Mouse (Mus musculus) urinary bladder, postnatal 25 days (tissue): Measurements from ENCODE around the gene Parvb.

Experiments used
- DNase-seq: peaks from one replicate; pipeline ENCODE4 v3.0.0; 2022; ENCODE audit warnings: low spot score

Parvb gene

DNA sequence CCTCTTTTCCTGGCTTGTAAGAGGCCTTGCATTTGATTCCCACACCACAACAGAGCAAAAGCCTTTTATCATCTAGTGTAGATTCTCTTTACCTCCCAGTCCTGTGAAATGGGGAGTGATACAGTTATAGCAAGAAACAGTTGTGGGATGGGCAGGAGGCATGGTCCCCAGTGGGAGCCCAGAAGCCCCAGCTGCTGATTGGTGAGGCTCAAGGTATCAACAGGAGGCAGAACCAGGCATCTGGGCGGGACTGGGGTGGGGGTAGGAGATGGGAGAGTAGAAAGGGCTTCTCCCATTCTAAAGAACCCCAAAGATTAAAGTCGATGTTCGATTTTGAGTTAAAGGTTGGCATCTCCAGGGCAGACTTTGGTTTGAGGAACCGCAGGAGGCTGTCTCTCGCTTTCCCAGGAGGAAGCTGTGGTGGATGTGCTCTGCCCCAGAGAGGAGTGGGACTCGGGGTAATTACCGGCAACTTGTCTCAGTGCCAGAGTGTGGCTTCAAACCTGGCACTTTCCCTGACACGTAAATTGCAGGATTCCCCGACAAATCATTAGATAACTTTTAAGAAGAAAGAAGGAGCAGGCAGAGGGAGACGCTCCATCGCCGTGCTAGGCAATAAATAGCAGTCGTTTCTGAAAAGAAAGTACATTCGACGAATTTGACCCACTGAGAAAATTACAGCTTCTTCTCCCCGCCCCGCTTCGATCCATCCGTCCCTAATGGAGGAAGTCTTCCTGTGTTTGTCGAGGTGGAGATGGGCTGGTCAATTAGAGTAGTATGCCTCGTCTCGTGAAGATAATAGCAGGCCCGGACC, 13.7 kb upstream of the Parvb start:
- no peak for DNase-seq

DNA sequence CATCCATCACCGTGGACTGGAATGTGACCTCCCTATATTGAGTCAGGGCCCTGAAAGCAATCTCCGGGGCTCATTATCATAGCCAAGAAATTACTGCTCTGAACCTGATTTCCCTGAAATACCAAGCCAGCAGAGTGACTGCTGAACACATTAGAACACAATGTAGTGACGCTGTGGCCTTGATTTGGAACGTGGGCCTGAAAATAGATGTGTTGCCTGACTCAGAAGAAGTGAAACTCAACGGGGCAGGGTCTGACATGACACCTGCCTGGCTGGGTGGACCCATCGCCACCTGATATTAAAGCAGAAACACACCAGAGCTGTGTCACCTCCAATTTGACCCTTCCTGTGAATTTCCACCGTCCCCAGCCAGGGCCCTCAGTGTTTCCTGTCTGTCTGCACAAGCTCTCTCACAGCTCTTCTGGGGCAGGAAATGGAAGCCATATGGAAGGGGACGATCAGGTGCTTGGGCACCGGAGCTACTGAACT, 13.0 kb upstream of the Parvb start:
- DNase-seq: no peak

DNA sequence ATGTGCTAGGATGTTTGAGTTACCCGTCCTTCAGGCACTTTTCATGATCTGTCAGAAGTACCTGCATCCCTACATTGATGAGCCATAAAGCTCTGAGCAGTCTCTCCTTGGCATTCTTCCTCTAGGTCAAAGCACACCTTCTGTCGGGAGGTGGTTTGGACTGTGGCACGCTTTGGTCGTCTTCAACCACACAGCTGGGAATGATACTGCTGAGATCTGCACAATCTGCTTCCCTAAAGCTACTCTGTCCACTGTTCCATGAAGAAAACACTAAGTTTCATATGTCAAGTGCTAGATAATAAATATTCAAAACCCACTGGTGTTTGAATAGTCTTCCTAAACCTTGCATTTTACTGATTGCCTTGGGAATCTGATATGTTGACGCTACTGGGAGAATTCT, 10.3 kb upstream of the Parvb start:
- no peak for DNase-seq

DNA sequence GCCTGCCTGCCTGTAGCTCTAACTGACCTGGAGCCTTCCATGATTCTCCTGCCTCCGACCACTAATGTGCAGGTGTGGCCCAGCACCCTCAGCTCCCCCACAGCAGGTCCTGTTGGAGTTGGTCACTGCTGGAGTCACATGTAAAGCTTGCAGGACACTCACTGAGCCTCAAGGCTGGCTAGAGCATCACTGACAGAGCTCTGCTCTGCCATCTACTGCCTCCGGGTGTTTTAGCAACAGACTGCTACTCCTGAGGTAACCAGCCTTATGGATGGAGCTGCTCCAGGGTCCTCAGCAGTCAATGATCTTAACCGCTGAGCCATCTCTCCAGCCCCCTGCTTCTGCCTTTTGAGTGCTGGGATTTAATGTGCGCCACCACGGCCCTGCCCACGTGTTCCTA, 8.4 kb upstream of the Parvb start:
- no peak for DNase-seq

DNA sequence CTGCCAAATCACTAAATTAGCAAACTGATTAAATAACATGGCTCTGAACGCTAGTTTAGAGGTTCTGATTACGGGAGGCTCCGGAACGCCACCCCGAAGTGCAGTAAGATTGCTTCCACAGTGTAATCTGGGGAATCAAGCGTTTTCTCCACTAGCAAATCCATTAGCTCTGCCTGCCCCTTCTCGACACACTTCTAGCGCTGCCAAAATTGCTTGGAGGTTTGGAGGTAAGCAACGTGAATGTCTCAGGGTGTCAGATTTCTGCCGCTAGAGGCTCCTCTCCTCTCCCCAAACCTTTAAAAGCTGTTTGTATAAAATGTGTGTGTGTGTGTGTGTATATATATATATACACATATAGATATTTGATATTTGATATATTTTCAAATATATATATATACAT, 7.1 kb upstream of the Parvb start:
- DNase-seq: no peak

DNA sequence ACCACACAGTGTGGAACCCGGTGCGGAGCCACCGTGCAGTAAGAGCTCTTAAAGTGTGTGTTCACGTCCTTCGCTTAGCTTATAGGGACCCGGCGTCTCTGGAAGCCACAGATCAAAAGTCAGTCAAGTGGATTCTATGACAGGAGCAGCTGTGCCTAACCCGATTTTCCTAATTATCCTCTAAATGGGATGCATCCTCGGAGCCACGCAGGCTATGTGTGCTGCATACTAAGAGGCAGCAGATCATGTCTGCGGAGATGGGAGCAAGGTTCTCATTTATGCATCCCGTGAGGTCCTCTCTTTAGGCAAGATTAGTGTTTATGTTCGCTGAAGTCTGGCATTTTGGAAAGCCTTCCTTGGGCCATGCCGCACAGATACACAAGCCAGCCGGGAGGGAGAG, 4.9 kb upstream of the Parvb start:
- DNase-seq: no peak

DNA sequence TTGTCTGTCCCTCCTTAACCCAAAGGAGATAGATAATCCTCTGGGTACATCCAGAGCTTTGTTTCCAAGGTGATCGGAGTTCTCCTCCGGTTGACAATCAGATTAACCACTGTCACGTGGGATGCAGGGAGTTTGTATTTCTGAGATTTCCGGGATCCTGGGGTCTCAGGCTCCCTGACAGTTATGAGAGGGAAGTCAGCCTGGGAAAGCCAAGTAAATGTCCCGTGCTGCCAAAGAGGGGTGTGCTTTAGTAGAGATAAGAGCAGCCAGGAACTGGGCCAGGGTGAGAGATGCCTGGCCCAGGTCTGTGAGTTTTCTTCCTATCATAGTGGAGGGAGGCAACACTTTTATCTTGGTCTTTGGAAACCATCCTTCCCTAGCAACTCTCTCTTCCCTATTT, 1.2 kb upstream of the Parvb start:
- DNase-seq: no peak

DNA sequence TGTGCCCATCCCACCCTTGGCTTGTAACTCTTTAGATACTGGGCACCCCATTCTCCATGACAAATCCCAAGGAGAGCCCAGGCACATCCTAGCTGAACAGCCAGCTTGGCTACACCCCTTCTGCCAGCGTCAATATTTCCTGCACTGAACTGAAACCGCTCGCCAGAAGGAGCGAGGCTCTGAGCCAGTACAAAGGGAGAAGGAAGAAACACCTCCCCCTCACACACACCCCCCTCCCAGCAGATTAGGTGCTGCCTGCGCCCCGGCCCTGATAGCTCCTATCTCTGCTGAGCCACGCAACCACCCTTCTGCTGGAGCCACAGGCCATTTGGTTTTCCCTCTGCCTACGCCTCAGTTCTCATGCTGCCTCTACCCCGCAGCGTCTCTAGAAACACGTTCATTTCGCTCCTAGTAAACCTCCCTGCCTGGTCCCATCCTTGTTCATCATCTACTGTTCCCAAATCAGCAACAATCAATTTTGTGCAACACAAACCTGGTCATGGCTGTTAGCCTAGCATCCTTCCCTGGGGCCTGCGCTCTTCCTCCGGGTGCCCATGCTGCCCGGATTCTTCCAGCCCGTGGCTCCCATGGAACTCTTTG, 630 bp upstream of the Parvb start:
- DNase-seq: no peak

DNA sequence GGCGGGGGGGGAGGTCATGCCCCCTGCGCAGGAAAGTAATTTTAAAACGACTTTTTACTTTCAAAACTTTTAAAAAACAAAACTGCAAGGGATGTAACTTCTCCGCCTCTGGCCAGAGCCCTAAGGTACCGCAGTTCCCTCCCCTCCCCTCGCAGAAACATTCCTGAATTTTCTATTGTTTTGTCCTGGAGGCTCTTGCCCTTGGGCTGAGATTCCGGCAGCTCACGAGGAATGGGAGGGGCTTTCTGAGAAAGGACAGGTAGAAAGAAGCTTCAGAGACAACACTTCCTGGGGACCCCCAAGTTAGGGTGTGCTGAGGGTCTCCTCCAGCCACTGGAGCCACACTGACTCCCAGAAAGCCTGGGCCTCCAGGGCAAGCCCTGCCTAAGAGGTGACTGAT, 766 bp downstream of the Parvb start:
- DNase-seq: no peak

DNA sequence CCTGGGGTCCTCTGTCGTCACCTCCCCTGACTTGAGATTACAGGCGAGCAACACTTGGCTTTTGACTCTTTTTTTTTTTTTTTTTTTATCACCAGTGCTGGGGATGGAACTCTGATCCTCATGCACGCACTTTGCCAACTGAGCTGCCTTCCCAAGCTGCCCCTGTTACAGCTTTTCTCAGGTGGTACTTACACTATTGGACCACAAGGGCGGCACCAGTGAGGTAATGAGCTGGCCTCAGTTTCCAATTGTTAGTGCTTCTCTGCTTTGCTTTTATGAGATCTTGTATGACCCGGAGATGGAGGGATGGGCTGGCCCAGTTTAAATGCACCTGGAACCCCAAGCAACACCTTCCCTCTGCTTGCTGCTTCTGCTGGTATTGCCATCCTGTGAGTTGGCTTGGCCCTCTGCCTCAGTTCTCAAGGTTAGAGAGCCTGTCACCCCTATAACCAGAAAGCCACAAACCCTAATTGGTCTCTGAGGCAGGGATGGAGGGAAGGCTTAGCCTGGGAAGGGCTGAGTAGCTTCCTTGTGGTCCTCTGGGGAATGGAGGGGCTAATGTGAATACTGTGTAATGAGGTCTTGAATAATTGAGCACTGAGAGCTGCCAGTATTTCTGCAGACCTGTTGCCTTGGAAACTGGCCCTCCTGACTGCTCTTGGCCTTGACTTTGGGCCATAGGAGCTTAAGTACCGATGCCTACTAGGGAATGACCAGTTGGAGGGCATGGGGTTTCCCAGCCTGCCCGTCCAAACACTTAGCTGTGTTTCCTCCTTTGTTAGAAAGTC, 3.1 kb downstream of the Parvb start:
- no peak for DNase-seq

DNA sequence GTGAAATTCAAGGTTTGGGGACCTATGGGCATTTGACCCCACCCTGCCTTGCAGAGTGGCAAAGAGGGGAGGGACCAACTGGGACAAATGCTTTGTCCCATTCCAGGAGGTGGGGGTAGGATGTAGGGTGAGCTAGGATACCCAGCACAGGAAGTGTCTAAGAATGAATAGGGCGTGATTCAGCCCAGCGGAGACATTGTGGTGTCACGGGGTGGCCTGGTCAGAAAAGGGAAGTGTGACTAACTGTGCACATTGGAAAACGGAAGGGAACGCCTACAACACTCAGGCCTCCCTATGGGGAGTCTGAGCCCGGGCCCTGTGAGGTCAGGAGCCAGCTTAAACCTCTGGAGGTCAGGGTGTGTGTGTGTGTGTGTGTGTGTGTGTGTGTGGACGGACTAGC, 3.8 kb downstream of the Parvb start:
- DNase-seq: no peak

DNA sequence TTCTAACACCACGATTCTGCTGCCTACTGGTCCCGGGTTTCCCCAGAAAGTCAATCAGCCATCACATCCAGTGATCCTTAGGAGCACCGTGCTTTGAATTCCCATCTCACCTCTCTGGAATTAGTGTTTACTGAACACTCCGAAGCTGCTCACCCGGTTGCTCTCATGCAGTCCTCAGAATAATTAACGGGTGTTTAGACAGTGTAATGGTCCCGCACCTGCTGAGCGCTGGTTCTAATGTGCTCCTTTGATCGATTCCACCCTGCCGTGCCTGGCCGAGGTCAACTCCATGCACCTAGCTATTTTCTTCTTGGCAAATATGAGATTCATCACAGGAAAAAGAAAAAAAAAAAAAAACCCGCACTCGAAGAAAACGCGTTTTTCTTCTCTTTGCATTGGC, 6.7 kb downstream of the Parvb start:
- DNase-seq: no peak

DNA sequence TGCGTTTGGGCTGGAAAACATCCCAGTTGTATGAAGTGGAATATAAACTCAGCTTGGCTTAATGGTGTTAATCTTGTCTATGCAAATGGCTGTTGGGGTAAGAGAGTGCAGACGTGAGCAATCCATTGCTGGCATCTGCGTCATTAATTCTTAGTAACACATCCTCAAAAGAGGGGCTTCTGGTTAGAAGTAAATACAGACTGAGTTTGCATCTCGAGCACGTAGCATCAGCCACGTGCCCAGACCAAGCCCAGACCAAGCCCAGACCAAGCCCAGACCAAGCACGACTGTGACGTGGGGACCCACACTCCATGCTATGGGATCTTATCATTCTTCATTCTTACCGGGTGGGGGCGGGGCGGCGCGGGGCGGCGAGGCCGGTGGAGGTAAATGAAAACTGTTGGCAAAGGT, 7.2 kb downstream of the Parvb start:
- DNase-seq: no peak

DNA sequence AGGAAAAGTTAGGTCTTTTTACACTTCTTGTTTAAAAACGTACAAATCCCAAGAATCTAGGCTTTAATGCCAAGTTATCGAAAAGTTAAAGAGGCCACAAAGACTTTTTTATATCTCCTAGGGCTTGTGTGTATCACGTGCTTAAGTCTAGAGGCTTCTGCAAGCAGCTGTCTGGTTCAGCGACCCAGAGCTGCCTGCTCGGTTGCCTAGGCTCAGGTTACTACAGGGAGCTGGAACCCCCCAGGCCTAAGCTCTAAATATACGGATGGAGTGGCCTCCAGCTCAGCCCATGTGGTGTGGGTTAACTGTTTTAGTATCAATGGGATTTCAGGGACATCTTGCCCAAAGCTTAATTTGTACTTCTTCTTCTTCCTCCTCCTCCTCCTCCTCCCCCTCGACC, 9.7 kb downstream of the Parvb start:
- no peak for DNase-seq

DNA sequence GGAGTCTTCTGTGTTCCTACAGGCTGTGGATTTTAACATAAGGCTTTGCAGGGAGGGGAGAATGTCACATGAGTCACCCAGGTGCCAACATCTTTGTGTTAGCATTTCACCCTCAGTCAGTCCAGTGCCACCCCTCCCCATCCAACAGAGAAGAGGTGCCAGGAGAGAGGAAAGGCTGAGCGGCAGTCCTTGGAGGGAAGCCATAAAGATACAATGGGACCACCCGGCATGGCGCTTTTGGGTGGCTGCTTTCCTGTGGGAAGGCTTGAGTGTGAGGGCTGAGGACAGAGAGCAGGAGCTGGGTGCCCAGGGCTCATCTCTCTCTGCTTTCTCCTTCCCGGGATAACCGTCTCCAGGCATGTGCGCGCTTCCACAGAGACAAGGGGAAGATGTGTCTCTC, 13.3 kb downstream of the Parvb start:
- DNase-seq: no peak

DNA sequence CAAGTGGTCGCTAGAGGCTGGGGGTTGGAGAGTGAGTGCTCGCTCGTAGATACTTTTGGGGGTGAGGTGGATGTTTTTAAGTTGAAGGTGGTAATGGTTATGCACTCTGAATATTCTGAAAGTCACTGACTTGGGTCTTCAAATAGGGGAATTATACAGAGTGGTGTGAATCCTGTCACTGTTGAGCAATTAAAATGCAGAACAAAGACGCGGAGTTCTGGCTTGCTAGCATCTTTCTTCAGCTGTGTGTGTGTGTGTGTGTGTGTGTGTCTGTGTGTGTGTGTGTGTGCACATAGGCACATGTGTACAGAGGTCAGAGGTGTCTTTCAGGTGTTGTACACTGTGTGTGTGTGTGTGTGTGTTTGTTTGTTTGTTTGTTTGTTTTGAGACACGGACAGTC, 14.4 kb downstream of the Parvb start:
- no peak for DNase-seq

DNA sequence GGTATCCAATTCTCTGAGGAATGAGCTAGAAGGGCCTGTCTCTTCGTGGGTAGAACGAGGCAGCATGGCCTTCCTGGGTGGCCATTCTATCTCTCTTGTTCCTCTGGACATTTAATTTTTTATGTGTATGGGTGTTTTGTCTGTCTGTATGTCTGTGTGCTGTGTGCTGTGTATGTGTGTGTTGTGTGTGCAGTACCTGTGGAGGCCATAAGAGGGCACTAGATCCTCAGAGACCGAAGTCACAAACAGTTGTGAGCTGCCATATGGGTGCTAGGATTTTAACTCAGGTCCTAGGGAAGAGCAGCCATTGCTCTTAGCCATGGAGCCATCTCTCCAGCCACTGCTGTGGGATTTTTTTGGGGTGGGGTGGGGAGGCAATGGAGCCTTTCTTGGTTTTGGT, 15.5 kb downstream of the Parvb start:
- DNase-seq: no peak

DNA sequence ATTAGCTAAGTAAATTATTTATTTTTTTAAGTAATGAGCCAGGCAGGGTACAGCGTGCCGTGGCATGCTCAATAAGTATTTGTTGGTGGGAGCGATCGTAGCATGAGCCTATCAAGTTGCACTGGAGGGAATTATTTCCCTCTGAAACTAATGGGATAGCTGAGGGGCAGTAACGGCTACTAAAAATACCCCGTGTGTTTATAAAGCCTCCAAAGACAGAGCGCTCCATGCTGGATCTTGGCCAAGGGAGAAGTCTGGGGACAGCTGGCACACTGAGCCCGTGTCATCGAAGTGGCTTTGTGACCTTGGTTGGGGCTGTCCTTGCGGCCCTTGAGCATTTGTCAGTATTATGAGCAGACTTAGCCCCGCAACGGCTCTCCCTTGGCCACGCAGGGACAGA, 19.4 kb downstream of the Parvb start:
- no peak for DNase-seq

DNA sequence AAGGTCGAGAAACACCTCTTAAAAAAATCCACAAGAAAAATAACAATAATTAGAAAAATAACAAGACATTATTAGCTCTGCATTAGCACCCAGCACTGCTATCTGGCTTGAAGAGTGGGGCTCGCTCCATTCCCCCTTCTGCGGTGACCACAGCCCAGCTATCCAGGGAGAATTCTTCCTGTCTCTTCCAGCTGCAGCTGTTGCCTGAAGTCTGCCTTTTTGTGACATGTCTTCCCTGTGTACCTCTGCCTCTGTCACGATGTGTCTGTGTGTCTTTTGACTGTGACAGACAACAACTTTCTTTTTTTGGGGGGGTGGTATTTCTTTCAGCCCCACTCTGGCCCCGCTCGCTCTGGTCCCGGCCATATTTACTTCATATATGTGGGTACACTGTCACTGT, 20.8 kb downstream of the Parvb start:
- DNase-seq: no peak

DNA sequence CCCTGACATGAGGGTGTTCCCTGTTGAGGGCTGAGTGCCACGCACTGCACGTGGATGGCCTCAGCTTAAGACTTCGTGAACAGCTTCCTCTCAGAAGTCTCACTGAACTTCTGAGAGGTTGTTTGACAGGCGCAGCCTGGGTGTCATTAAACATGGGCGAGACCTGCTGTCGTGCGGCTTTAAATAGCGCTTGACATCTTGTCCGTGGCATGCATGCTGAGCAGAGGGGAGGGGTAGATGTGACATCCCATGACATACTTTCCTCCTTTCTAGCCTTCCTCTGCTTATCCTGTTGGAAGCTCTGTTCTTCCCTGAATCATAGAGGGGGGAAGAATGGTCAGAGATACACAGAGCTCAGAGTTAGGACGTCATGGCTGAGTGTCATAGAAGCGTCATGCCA, 21.9 kb downstream of the Parvb start:
- DNase-seq: no peak

DNA sequence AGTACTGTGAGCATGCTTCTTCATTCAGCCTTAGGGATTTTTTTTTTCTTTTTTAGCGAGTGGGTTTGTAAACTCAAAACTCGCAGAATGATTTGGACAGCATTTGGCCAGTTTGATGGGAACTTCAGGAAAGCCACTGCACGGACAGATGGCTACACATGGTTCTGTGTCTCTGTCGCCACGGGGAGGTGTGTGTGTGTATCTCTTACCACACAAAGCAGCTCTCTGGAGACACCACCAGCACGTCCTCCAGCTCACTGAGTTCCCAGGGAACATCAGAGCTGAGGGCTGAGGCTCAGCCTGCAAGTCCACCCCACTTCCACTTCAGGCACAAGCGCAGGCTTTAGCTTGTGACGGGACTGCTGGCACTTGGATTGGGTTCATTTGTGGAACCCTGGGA, 22.5 kb downstream of the Parvb start:
- DNase-seq: no peak

DNA sequence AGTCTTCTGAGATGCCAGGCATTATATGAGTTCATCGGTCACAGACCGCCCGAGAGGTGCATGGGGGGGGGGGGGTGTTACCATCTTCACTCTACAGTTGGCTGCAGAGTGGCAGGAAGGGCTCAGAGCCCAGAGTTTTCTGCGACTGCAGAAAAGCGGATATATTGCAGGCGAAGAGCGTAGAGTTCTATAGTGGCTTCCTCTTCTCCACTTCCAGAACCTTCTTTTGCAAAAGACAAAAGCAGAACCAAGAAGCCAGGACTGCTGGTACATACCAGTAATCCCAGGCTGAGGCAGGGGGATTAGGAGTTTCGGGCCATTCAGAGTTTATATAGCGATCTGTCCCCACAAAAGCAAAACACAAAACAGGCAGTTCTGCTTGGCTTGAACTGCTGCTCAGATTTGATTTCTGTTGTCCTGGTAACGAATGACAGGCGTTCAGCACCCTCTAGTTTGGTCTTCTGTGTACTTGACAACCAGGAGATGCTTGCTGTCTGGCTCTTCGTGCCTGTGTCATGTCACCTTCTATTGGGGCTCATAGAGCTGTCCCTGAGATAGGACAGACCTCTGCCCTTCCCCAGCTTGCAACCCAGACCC, 24.5 kb downstream of the Parvb start:
- DNase-seq: no peak

DNA sequence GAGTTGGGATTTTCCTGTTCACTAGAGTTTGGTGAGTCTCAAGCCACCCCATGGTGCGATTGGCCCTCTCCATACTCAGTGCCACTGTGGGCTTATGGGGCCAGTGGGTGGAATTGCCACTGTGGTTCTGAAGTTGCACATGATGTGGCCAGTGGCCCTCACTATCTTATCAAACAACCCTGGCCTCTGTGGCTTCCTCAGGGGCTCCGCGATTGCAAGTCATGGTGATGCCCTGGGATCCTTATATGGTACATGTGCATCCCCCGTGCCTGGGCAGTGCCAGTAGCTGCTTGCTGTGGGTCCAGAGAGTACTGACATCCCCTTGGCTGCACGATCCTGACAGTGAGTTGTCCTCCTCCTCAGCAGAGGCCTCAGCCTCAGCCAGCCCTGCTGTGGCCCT, 25.0 kb downstream of the Parvb start:
- DNase-seq: no peak
